Mouse (Mus musculus) left cerebral cortex, adult 18-20 months (tissue): ENCODE measurements around the gene Otulinl. TPM values are rescaled to one million over a fixed set of nuclear protein-coding genes. Genes with fewer than 3 reads are reported as not detected.
A peak's percentile ranks its signal among the peaks of the same experiment; 100 is the strongest.
"Not testable (repeated sequence)": the region's sequence is repeated elsewhere in the genome, so short reads cannot be mapped to it uniquely, and the experiment has no call there.

Experiments used
- DNase-seq, 2 experiments: peaks; one replicate each; pipeline ENCODE4 v3.0.0; 2021 to 2022; ENCODE audit warnings: low spot score in 2 of 2, mixed read lengths in 1 of 2
- long read RNA-seq, 2 experiments: library from polyadenylated mRNA; stranded (forward); transcript quantifications; one replicate each; pipeline ENCODE4 v2.0.0; 2021
- total RNA-seq, 2 experiments: library from RNA; stranded (reverse); gene quantifications; 2 replicates each; pipeline ENCODE4 v1.2.3; 2021

Otulinl gene
- total RNA-seq: 10 to 100 TPM; 25.1 to 27.8 TPM
- long read RNA-seq, experiment 1, transcript Otulinl-203 (9 exons, 3,043 nt): minor isoform, 8 of 63 reads
- long read RNA-seq, experiment 1, transcript Otulinl-202 (8 exons, 2,950 nt): major isoform, 48 of 63 reads
- long read RNA-seq, experiment 1, partial matches to known transcripts: 1 of 63 reads
- long read RNA-seq, experiment 1, other reads (novel, unspliced or antisense): 5 of 63 reads
- long read RNA-seq, experiment 2, transcript Otulinl-202 (8 exons, 2,950 nt): major isoform, 31 of 44 reads
- long read RNA-seq, experiment 2, partial matches to known transcripts: 3 of 44 reads
- long read RNA-seq, experiment 2, other reads (novel, unspliced or antisense): 5 of 44 reads

- peak; percentile 97 to 98 for DNase-seq
These were observed at the start of gene Otulinl for GRCm38 (mm10) chr15:27681419-27682187. Gene Otulinl (minus strand): TSS chr15:27681579.

- no peak for DNase-seq
These were observed 44.8 kb upstream of the Otulinl start for GRCm38 (mm10) chr15:27726228-27726627.

- DNase-seq: no peak
These were observed 43.7 kb upstream of the Otulinl start for GRCm38 (mm10) chr15:27724796-27725680.

GRCm38 (mm10) chr15:27724298-27724697 is 42.9 kb upstream of the Otulinl start:
- no peak for DNase-seq

GRCm38 (mm10) chr15:27723746-27724145 is 42.4 kb upstream of the Otulinl start:
- no peak for DNase-seq

GRCm38 (mm10) chr15:27720297-27720696 is 38.9 kb upstream of the Otulinl start:
- DNase-seq: not testable (repeated sequence)

- no peak for DNase-seq
These were observed 37.3 kb upstream of the Otulinl start for GRCm38 (mm10) chr15:27718668-27719067.

GRCm38 (mm10) chr15:27715331-27715730 is 34.0 kb upstream of the Otulinl start:
- peak; percentile 52 to 67 for DNase-seq

GRCm38 (mm10) chr15:27710698-27711097 is 29.3 kb upstream of the Otulinl start:
- DNase-seq: no peak

GRCm38 (mm10) chr15:27708968-27709612 is 27.7 kb upstream of the Otulinl start:
- DNase-seq: no peak

GRCm38 (mm10) chr15:27708499-27708898 is 27.1 kb upstream of the Otulinl start:
- no peak for DNase-seq

- no peak for DNase-seq
These were observed 21.6 kb upstream of the Otulinl start for GRCm38 (mm10) chr15:27702972-27703313.

GRCm38 (mm10) chr15:27702031-27702971 is 20.9 kb upstream of the Otulinl start:
- DNase-seq: peak in 1 of 2 experiments; percentile 36

GRCm38 (mm10) chr15:27697632-27698031 is 16.3 kb upstream of the Otulinl start:
- no peak for DNase-seq

- DNase-seq: no peak
These were observed 11.9 kb upstream of the Otulinl start for GRCm38 (mm10) chr15:27693235-27693634.

- DNase-seq: no peak
These were observed 10.8 kb upstream of the Otulinl start for GRCm38 (mm10) chr15:27692161-27692560.

GRCm38 (mm10) chr15:27691213-27691612 is 9.8 kb upstream of the Otulinl start:
- no peak for DNase-seq

GRCm38 (mm10) chr15:27688041-27688651 is 6.8 kb upstream of the Otulinl start:
- DNase-seq: no peak

- peak in 1 of 2 experiments; percentile 32 for DNase-seq
These were observed 3.4 kb upstream of the Otulinl start for GRCm38 (mm10) chr15:27684813-27685212.
